Mouse (Mus musculus): Measurements from ENCODE around the gene Prkcz. TPM values are rescaled to one million over a fixed set of nuclear protein-coding genes. Genes with fewer than 3 reads are reported as not detected.
A peak's percentile ranks its signal among the peaks of the same experiment; 100 is the strongest.

Gene Prkcz
- polyA plus RNA-seq, 1 experiment from 2014 or later: 9.3 TPM

- no peaks in the 10 kb centered on the region for H3K36me3 ChIP-seq (ENCODE audit: control insufficient read depth, insufficient read depth, low read length)
- peaks cover 53% of the 10 kb centered on the region for H3K4me1 ChIP-seq (ENCODE audit: control insufficient read depth, insufficient read depth, low read length)
- WGBS: 84% methylated on average over 2 of the region's 2 CpGs
- DNase-seq (ENCODE audit: low spot score): no peak
- no peaks in the 10 kb centered on the region for H3K9me3 ChIP-seq (ENCODE audit: control insufficient read depth, low read length)
- H3K27me3 ChIP-seq (ENCODE audit: control insufficient read depth, insufficient read depth, low read length): no peaks in the 10 kb centered on the region
- H3K4me2 ChIP-seq (ENCODE audit: low read depth, severe bottlenecking): no peak overlapping the region
- H3K27ac ChIP-seq (replicated peaks; ENCODE audit: low read depth, low read length): peak overlapping the region; percentile 97
- no peak overlapping the region for H3K9ac ChIP-seq (ENCODE audit: low read length)
- H3K4me3 ChIP-seq (ENCODE audit: low read depth, low read length): no peak overlapping the region
- ATAC-seq (ENCODE audit: insufficient number of reproducible peaks, low FRiP score, low TSS enrichment, low read depth): no peak
These were observed 79.9 kb downstream of the Prkcz start for GRCm38 (mm10) chr4:155281227-155281626.

DNA sequence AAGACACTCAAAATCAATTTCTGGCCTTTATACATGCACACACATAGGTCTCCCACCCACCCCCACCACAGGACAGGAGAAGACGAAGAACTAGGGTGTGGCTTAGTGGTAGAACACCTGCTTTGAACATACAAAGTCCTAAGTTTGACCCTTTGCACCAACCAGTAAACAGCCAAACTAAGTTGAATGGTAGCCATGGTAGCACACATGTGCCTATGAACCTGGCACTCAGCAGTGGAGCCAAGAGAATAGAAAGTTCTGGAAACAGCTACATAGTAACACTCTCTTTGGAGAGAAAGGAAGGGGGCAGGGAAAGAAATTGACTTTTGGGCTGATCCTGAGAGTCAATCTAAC is 80.4 kb downstream of the Prkcz start:
- Histone ChIP-seq H3K9me3 (ENCODE audit: control insufficient read depth, low read length) (no peaks in the 10 kb centered on the region), H3K4me2 (ENCODE audit: low read depth, severe bottlenecking) (no peak overlapping the region), H3K9ac (ENCODE audit: low read length) (no peak overlapping the region), H3K27me3 (ENCODE audit: control insufficient read depth, insufficient read depth, low read length) (no peaks in the 10 kb centered on the region), H3K4me1 (ENCODE audit: control insufficient read depth, insufficient read depth, low read length) (peaks cover 53% of the 10 kb centered on the region), H3K27ac (replicated peaks; ENCODE audit: low read depth, low read length) (no peak overlapping the region), H3K4me3 (ENCODE audit: low read depth, low read length) (no peak overlapping the region), H3K36me3 (ENCODE audit: control insufficient read depth, insufficient read depth, low read length) (no peaks in the 10 kb centered on the region)
- ATAC-seq (ENCODE audit: insufficient number of reproducible peaks, low FRiP score, low TSS enrichment, low read depth) (no peak), DNase-seq (ENCODE audit: low spot score) (no peak)
- WGBS: 84% methylated on average over 1 of the region's 1 CpGs

DNA sequence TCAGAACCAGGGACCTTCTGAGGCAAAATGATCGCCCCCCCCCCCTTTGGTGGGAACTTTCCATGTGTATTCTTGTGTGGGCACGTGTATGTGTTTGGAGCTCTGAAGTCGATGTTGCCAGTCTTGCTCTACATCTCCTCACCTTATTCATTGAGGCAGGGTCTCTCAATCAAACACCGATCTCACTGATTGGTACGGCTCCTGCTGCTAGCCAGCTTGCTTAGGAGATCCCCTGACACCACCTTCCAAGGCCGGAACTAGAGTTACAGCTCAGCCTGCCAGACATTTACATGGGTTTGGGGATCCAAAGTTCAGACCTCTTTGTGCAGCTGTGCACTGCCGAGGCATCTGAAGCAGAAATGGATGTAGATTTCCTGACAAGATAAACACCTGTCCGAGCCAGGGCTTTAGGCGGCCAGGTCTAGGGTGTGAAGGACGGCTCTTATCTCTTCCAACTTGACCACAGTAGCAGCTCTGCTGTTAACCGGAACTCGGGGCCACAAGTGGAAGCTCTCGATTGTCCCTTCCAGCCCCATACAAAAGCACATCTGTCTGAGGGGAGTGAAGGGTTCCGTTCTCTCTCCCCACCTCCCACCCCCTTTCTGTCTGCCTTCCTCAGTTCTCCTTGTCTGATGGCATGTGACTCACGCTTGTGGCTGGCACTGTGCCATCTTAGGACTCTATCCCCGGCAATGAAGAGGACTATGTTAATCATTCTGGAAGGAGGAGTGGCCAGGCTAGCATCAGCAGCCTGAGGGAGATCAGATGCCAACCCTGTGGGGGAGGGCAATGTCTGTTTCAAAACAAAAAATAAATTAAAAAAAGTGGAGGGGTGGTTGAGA is 81.0 kb downstream of the Prkcz start:
- Histone ChIP-seq H3K27ac (replicated peaks; ENCODE audit: low read depth, low read length) (no peak overlapping the region), H3K4me3 (ENCODE audit: low read depth, low read length) (no peak overlapping the region), H3K27me3 (ENCODE audit: control insufficient read depth, insufficient read depth, low read length) (no peaks in the 10 kb centered on the region), H3K4me2 (ENCODE audit: low read depth, severe bottlenecking) (no peak overlapping the region), H3K9ac (ENCODE audit: low read length) (no peak overlapping the region), H3K9me3 (ENCODE audit: control insufficient read depth, low read length) (no peaks in the 10 kb centered on the region), H3K36me3 (ENCODE audit: control insufficient read depth, insufficient read depth, low read length) (no peaks in the 10 kb centered on the region), H3K4me1 (ENCODE audit: control insufficient read depth, insufficient read depth, low read length) (peaks cover 51% of the 10 kb centered on the region)
- ATAC-seq (ENCODE audit: insufficient number of reproducible peaks, low FRiP score, low TSS enrichment, low read depth) (no peak), DNase-seq (ENCODE audit: low spot score) (no peak)
- 79% methylated on average over 16 of the region's 16 CpGs for WGBS

DNA sequence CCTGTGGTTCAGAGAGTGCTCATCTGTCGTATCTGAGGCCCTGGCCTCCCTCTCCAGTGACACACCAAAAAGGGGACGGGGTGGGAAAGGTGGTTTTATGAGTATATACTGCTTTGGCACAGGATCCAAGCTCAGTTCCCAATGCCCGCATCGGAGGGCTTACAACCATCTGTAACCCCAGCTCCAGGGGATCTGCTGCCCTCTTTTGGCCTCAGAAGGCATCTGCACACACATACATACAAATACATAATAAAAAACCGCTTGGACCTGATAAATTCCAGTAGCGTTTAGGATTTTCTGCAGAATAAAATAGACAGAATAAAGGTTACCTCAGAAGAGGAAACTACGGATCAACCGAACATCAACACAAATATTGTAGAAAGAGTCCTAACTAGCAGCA is 82.1 kb downstream of the Prkcz start:
- peaks cover 46% of the 10 kb centered on the region for H3K4me1 ChIP-seq (ENCODE audit: control insufficient read depth, insufficient read depth, low read length)
- H3K9ac ChIP-seq (ENCODE audit: low read length): no peak overlapping the region
- H3K4me3 ChIP-seq (ENCODE audit: low read depth, low read length): no peak overlapping the region
- H3K27ac ChIP-seq (replicated peaks; ENCODE audit: low read depth, low read length): peak overlapping the region; percentile 62
- H3K9me3 ChIP-seq (ENCODE audit: control insufficient read depth, low read length): no peaks in the 10 kb centered on the region
- H3K27me3 ChIP-seq (ENCODE audit: control insufficient read depth, insufficient read depth, low read length): no peaks in the 10 kb centered on the region
- H3K36me3 ChIP-seq (ENCODE audit: control insufficient read depth, insufficient read depth, low read length): no peaks in the 10 kb centered on the region
- no peak overlapping the region for H3K4me2 ChIP-seq (ENCODE audit: low read depth, severe bottlenecking)
- 92% methylated on average over 8 of the region's 8 CpGs for WGBS
- ATAC-seq (ENCODE audit: insufficient number of reproducible peaks, low FRiP score, low TSS enrichment, low read depth) (no peak), DNase-seq (ENCODE audit: low spot score) (no peak)

DNA sequence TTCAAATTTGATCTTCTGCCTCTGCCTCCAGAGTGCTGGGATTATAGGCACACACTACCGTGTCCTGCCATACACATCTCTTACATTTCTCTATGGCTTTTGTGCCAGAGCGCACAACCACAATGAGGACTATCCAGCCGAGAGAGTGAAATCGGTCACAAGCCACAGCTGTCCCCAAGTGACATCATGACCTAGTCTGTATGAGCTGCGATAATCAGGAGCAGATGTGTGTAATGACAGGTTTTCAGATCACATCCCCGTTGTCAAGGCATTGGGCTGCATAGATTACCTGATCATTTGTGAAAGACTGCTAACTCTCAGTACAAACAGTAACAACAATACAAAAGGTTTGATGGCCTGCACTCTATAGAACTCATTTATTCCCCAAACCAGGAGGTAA is 83.2 kb downstream of the Prkcz start:
- ATAC-seq (ENCODE audit: insufficient number of reproducible peaks, low FRiP score, low TSS enrichment, low read depth) (no peak), DNase-seq (ENCODE audit: low spot score) (peak; percentile 51)
- 36% methylated on average over 6 of the region's 6 CpGs for WGBS
- Histone ChIP-seq H3K4me3 (ENCODE audit: low read depth, low read length) (no peak overlapping the region), H3K4me2 (ENCODE audit: low read depth, severe bottlenecking) (no peak overlapping the region), H3K4me1 (ENCODE audit: control insufficient read depth, insufficient read depth, low read length) (peaks cover 37% of the 10 kb centered on the region), H3K36me3 (ENCODE audit: control insufficient read depth, insufficient read depth, low read length) (no peaks in the 10 kb centered on the region), H3K27ac (replicated peaks; ENCODE audit: low read depth, low read length) (peak overlapping the region; percentile 62), H3K27me3 (ENCODE audit: control insufficient read depth, insufficient read depth, low read length) (no peaks in the 10 kb centered on the region), H3K9me3 (ENCODE audit: control insufficient read depth, low read length) (no peaks in the 10 kb centered on the region), H3K9ac (ENCODE audit: low read length) (no peak overlapping the region)

DNA sequence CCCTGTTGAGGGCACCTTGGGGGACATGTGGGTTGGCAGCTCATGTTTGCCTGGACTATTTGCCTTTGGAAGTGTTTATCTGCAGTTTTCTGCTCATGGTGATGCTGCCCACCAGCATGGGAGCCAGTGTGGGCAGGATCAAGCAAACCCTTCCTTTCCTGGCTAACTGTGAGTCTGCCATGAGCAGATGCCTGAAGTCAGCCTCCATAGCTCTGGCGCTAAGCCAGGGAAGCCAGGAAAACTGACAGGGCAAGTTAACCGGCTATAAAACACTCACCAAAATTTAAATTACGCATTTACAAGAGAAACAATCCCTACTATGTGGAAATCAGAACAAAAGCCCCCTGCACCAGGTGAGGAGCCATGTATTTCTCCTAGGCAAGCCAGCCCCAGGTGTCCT is 86.3 kb downstream of the Prkcz start:
- Histone ChIP-seq H3K9ac (ENCODE audit: low read length) (no peak overlapping the region), H3K36me3 (ENCODE audit: control insufficient read depth, insufficient read depth, low read length) (no peaks in the 10 kb centered on the region), H3K27me3 (ENCODE audit: control insufficient read depth, insufficient read depth, low read length) (no peaks in the 10 kb centered on the region), H3K4me3 (ENCODE audit: low read depth, low read length) (no peak overlapping the region), H3K4me1 (ENCODE audit: control insufficient read depth, insufficient read depth, low read length) (peaks cover 14% of the 10 kb centered on the region; the same call in 1 of the 2 replicates), H3K9me3 (ENCODE audit: control insufficient read depth, low read length) (no peaks in the 10 kb centered on the region), H3K4me2 (ENCODE audit: low read depth, severe bottlenecking) (no peak overlapping the region), H3K27ac (replicated peaks; ENCODE audit: low read depth, low read length) (no peak overlapping the region)
- WGBS: 51% methylated on average over 3 of the region's 3 CpGs
- ATAC-seq (ENCODE audit: insufficient number of reproducible peaks, low FRiP score, low TSS enrichment, low read depth): no peak
- DNase-seq (ENCODE audit: low spot score): no peak

- 46% methylated on average over 5 of the region's 5 CpGs for WGBS
- no peaks in the 10 kb centered on the region for H3K27me3 ChIP-seq (ENCODE audit: control insufficient read depth, insufficient read depth, low read length)
- ATAC-seq (ENCODE audit: insufficient number of reproducible peaks, low FRiP score, low TSS enrichment, low read depth) (no peak), DNase-seq (ENCODE audit: low spot score) (no peak)
- H3K4me2 ChIP-seq (ENCODE audit: low read depth, severe bottlenecking): no peak overlapping the region
- no peak overlapping the region for H3K4me3 ChIP-seq (ENCODE audit: low read depth, low read length)
- no peaks in the 10 kb centered on the region for H3K36me3 ChIP-seq (ENCODE audit: control insufficient read depth, insufficient read depth, low read length)
- H3K4me1 ChIP-seq (ENCODE audit: control insufficient read depth, insufficient read depth, low read length): peaks cover 14% of the 10 kb centered on the region; the same call in 1 of the 2 replicates
- H3K9ac ChIP-seq (ENCODE audit: low read length): no peak overlapping the region
- H3K9me3 ChIP-seq (ENCODE audit: control insufficient read depth, low read length): no peaks in the 10 kb centered on the region
- no peak overlapping the region for H3K27ac ChIP-seq (replicated peaks; ENCODE audit: low read depth, low read length)
These were observed 86.7 kb downstream of the Prkcz start for GRCm38 (mm10) chr4:155274451-155274850.

- no peak overlapping the region for H3K4me2 ChIP-seq (ENCODE audit: low read depth, severe bottlenecking)
- H3K9ac ChIP-seq (ENCODE audit: low read length): no peak overlapping the region
- no peaks in the 10 kb centered on the region for H3K27me3 ChIP-seq (ENCODE audit: control insufficient read depth, insufficient read depth, low read length)
- H3K4me1 ChIP-seq (ENCODE audit: control insufficient read depth, insufficient read depth, low read length): peaks cover 5% of the 10 kb centered on the region; the same call in 1 of the 2 replicates
- no peaks in the 10 kb centered on the region for H3K36me3 ChIP-seq (ENCODE audit: control insufficient read depth, insufficient read depth, low read length)
- H3K27ac ChIP-seq (replicated peaks; ENCODE audit: low read depth, low read length): no peak overlapping the region; the same call in 1 of the 2 replicates
- DNase-seq (ENCODE audit: low spot score): peak; percentile 89
- ATAC-seq (ENCODE audit: insufficient number of reproducible peaks, low FRiP score, low TSS enrichment, low read depth): no peak
- 36% methylated on average over 5 of the region's 5 CpGs for WGBS
- no peaks in the 10 kb centered on the region for H3K9me3 ChIP-seq (ENCODE audit: control insufficient read depth, low read length)
- no peak overlapping the region for H3K4me3 ChIP-seq (ENCODE audit: low read depth, low read length)
These were observed 92.8 kb downstream of the Prkcz start for GRCm38 (mm10) chr4:155268382-155268781.
